Mouse (Mus musculus): ENCODE data around the gene Gtf2i. TPM values are rescaled to one million over a fixed set of nuclear protein-coding genes. Genes with fewer than 3 reads are reported as not detected.

The Gtf2i gene
- total and polyA plus RNA-seq, 3 experiments: 28.4 to 60.9 (median 42.2) TPM

DNA sequence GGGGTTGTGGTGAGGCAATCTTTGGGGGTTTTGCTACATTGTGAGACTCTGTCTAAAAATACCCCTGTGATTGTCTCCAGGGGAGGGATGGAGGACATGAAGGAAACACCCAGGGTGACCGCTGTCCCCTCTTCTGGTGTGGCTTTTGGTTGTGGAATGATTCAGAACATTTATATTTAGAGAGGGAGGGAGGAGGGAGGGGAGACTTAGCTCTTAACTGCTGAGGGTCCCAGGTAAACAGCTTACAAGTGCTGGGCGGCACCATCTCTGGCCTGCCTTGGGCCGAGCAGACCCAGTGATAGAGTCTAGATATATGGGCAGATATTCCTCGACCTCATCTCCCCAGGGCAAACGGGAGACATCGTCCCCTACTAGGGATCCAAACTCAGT lies 86.3 kb downstream of the Gtf2i start:
- Histone ChIP-seq H3K9me3 (replicated peaks; ENCODE audit: low read length) (no peaks in the 10 kb centered on the region), H3K9ac (ENCODE audit: insufficient read depth, low read depth) (peak overlapping the region; percentile 96), H3K4me2 (ENCODE audit: insufficient read depth, low read depth, poor library complexity, severe bottlenecking) (peak overlapping the region; percentile 60; the same call in 1 of the 2 replicates), H3K4me3 (replicated peaks in 1 of 3; ENCODE audit: low read depth in 2 of 3, low read length in 2 of 3, poor library complexity in 1 of 3) (peak overlapping the region; percentile 71 to 91 (median 84)), H3K36me3 (replicated peaks in 1 of 2; ENCODE audit: control insufficient read depth in 1 of 2, insufficient read depth in 1 of 2, low read length in 1 of 2) (peaks cover 26 to 42% of the 10 kb centered on the region in 2 experiments), H3K27ac (ENCODE audit: insufficient read depth, low read depth) (peak overlapping the region; percentile 100), H3K27me3 (replicated peaks) (no peaks in the 10 kb centered on the region), H3K79me2 (replicated peaks; ENCODE audit: control insufficient read depth, extremely low read depth, insufficient read depth, poor library complexity, severe bottlenecking) (peaks cover 26% of the 10 kb centered on the region), H3K4me1 (ENCODE audit: control insufficient read depth in 1 of 2, insufficient read depth in 2 of 2) (peaks cover 25 to 53% of the 10 kb centered on the region in 2 experiments)
- DNase-seq (ENCODE audit: extremely low read depth): peak; percentile 82
- dilution Hi-C loops (cut with MboI; ENCODE audit: extremely low pct_ligation_motif_present, extremely low pct_unique_long_range_greater_than_20kb, low sequenced_read_pairs) (no loop called here), in situ Hi-C loops (cut with MboI; ENCODE audit: low pct_ligation_motif_present, low pct_unique_long_range_greater_than_20kb, low sequenced_read_pairs) (no loop called here)
- TF ChIP-seq UBTF (IDR thresholded peaks at IDR 0.05; ENCODE audit: low read depth, low read length) (0 out of 2 replicates have a peak, but pooled peaks have one; percentile 66), MYC (IDR thresholded peaks at IDR 0.05; ENCODE audit: low read depth, low read length) (no peak), MAFK (IDR thresholded peaks at IDR 0.05; ENCODE audit: insufficient replicate concordance, low read length) (0 out of 2 replicates have a peak, but pooled peaks have one; percentile 47), JUND (conservative IDR thresholded peaks at IDR 0.05; ENCODE audit: low read depth, low read length) (peak; percentile 62), EP300 (IDR thresholded peaks at IDR 0.05; ENCODE audit: low read length) (peak; percentile 78; the same call in 1 of the 2 replicates), IRF4 (IDR thresholded peaks at IDR 0.05; ENCODE audit: low read depth, low read length) (peak; percentile 96), NELFE (IDR thresholded peaks at IDR 0.05; ENCODE audit: low read depth, low read length) (peak; percentile 40; the same call in 1 of the 2 replicates), SIN3A (IDR thresholded peaks at IDR 0.05; ENCODE audit: low read length) (peak; percentile 38; the same call in 1 of the 2 replicates), ETS1 (conservative IDR thresholded peaks at IDR 0.05; ENCODE audit: low read depth, low read length) (peak; percentile 91), ZKSCAN1 (IDR thresholded peaks at IDR 0.05; ENCODE audit: borderline replicate concordance, low read depth, low read length) (no peak), BHLHE40 (IDR thresholded peaks at IDR 0.05; ENCODE audit: low read depth, low read length) (peak; percentile 75), TBP (conservative IDR thresholded peaks at IDR 0.05; ENCODE audit: low read depth, low read length) (peak; percentile 71; the same call in 1 of the 2 replicates), ELF1 (IDR thresholded peaks at IDR 0.05; ENCODE audit: low read depth, low read length) (0 out of 2 replicates have a peak, but pooled peaks have one; percentile 2), CHD2 (IDR thresholded peaks at IDR 0.05; ENCODE audit: low read length) (peak; percentile 66; the same call in 1 of the 2 replicates), SMC3 (IDR thresholded peaks at IDR 0.05; ENCODE audit: low read depth, low read length) (no peak), JUN (IDR thresholded peaks at IDR 0.05; ENCODE audit: insufficient read depth, low read depth, low read length) (peak; percentile 54), MAX (IDR thresholded peaks at IDR 0.05; ENCODE audit: low read length) (no peak), POLR2A (IDR thresholded peaks at IDR 0.05; ENCODE audit: low read depth, low read length) (peak; percentile 70), PAX5 (IDR thresholded peaks at IDR 0.05; ENCODE audit: low read length) (no peak), TCF12 (IDR thresholded peaks at IDR 0.05; ENCODE audit: low read depth, low read length) (peak; percentile 90), USF2 (conservative IDR thresholded peaks at IDR 0.05; ENCODE audit: low read depth, low read length) (no peak), MEF2A (IDR thresholded peaks at IDR 0.05; ENCODE audit: borderline replicate concordance, low read depth, low read length) (peak; percentile 99), NRF1 (IDR thresholded peaks at IDR 0.05; ENCODE audit: low read depth, low read length) (no peak), POLR2AphosphoS2 (IDR thresholded peaks at IDR 0.05; ENCODE audit: low read depth, low read length) (no peak; the same call in 1 of the 2 replicates), ZMIZ1 (IDR thresholded peaks at IDR 0.05; ENCODE audit: low read depth, low read length) (no peak; the same call in none of the 2 replicates), MAZ (IDR thresholded peaks at IDR 0.05; ENCODE audit: low read depth, low read length) (peak; percentile 97)

Data from CH12.LX (cell line).